Mouse (Mus musculus) heart, postnatal 0 days (tissue): ENCODE data around the gene Serpini2. TPM values are rescaled to one million over a fixed set of nuclear protein-coding genes. Genes with fewer than 3 reads are reported as not detected.
"Not testable (repeated sequence)": the region's sequence is repeated elsewhere in the genome, so short reads cannot be mapped to it uniquely, and the experiment has no call there.

Experiments used
- ATAC-seq: fragments of 200-750 bp; cut with Nextera tagmentation; 2 replicates; pipeline ENCODE4 v1.8.0; 2017; ENCODE audit warnings: low read depth, moderate number of reproducible peaks, moderate library complexity; ENCODE audit not compliant: insufficient read depth
- DNase-seq: peaks from one replicate; pipeline ENCODE4 v3.0.0-alpha.2; 2016; ENCODE audit warnings: low spot score
- H3K27ac ChIP-seq: fragments of 300-500 bp; sonication (generic); 2 replicates; pipeline ENCODE4 v1.5.1; 2014; ENCODE audit warnings: low read depth, mild to moderate bottlenecking
- H3K27me3 ChIP-seq: fragments of 300-500 bp; sonication (generic); 2 replicates; pipeline ENCODE4 v1.6.1; 2014; ENCODE audit warnings: low read length, mixed read lengths; ENCODE audit not compliant: control insufficient read depth, insufficient read depth
- H3K36me3 ChIP-seq: fragments of 300-500 bp; sonication (generic); replicated peaks from 2 replicates; pipeline ENCODE4 v1.6.1; 2014; ENCODE audit warnings: low read length, mixed read lengths; ENCODE audit not compliant: control insufficient read depth, insufficient read depth
- H3K4me1 ChIP-seq: fragments of 300-500 bp; sonication (generic); 2 replicates; pipeline ENCODE4 v1.6.1; 2014; ENCODE audit warnings: antibody characterized with exemption; ENCODE audit not compliant: control insufficient read depth, insufficient read depth
- H3K4me2 ChIP-seq: fragments of 300-500 bp; sonication (generic); 2 replicates; pipeline ENCODE4 v1.6.1; 2014; ENCODE audit warnings: low read depth, mild to moderate bottlenecking, low read length, moderate library complexity
- H3K4me3 ChIP-seq: fragments of 300-500 bp; sonication (generic); 2 replicates; pipeline ENCODE4 v1.5.1; 2014; ENCODE audit warnings: low read depth, low read length
- H3K9ac ChIP-seq: fragments of 300-500 bp; sonication (generic); replicated peaks from 2 replicates; pipeline ENCODE4 v1.6.1; 2014; ENCODE audit warnings: low read depth, low read length, mixed read lengths
- H3K9me3 ChIP-seq: fragments of 300-500 bp; sonication (generic); replicated peaks from 2 replicates; pipeline ENCODE4 v1.6.1; 2016; ENCODE audit warnings: low read length; ENCODE audit not compliant: control insufficient read depth
- CTCF ChIP-seq: IDR thresholded peaks from 2 replicates; pipeline ENCODE4 v1.5.1; 2016; ENCODE audit warnings: antibody characterized with exemption, control low read depth, low read depth
- EP300 ChIP-seq: IDR thresholded peaks from 2 replicates; pipeline ENCODE4 v1.6.1; 2016; ENCODE audit warnings: antibody characterized with exemption, low read depth
- WGBS: fragments of 180-500 bp; shearing (Covaris S2); extraction: QIAGEN DNeasy Blood & Tissue Kit; methylation state at CpG from one replicate; pipeline ENCODE4 v1.1.7; 2014; 5-methylcytosine and 5-hydroxymethylcytosine counted together
- polyA plus RNA-seq: library from polyadenylated mRNA; unstranded; fragments of >200 nt; fragmentation: Nextera tagmentation; extraction: Ambion mirVana; gene quantifications from 2 replicates; pipeline ENCODE4 v1.2.1, GENCODE M21; 2015
- total RNA-seq: library from RNA; depleted of rRNA; stranded (reverse); fragments of >200 nt; gene quantifications from 2 replicates; pipeline ENCODE4 v1.2.3, GENCODE M21; 2014; ENCODE audit warnings: low replicate concordance; rRNA removed

The Serpini2 gene
- total RNA-seq (not detected in 2 replicates), polyA plus RNA-seq (not detected in 2 replicates)

DNA sequence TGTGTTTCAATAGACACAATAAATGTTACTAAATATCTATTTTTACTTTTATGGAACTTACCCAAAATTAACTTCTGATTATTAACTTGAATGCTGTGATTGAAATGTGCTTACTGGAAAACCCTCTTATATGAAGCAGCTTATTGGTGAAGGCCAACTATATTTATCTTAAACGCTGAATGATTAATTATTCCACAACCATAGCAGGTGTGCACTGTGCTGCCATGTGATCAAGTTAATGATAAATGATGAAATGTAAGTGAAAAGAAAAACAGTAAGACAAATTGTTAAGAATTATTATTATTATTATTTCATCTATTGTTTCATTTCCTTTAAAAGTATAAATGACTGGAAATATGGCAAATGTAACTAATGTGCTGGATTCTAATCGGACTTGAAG lies at the start of gene Serpini2:
TSS of gene Serpini2 (minus strand) at position 101 of the 400 bp plus-strand sequence.
- Histone ChIP-seq H3K9me3 (no peaks in the 10 kb centered on the region), H3K4me3 (no peak within 1 kb of the TSS), H3K4me1 (no peaks in the 10 kb centered on the region), H3K36me3 (no peaks in the 10 kb centered on the region), H3K9ac (no peak within 1 kb of the TSS), H3K4me2 (no peak within 1 kb of the TSS), H3K27ac (no peak within 1 kb of the TSS), H3K27me3 (no peaks in the 10 kb centered on the region)
- WGBS = 68% methylated on average over 2 of the region's 2 CpGs
- ATAC-seq = no peak
- DNase-seq = no peak
- TF ChIP-seq CTCF (no peak), EP300 (no peak)

DNA sequence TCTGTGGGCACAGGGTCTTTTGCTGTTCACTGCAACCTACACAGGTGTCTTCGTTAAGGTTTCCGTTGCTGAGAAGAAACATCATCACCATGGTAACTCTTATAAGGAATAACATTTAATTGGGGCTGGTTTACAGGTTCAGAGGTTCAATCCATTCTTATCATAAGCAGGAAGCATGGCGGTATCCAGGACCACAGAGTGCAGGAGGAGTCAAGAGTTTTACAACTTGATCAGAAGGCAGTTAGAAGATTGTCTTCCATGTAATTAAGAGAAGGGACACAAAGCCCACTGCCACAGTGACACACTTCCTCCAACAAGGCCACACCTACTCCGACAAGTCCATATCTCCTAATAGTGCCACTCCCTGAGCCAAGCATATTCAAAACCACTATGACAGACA lies 39.0 kb upstream of the Serpini2 start:
- DNase-seq (no peak), ATAC-seq (no peak)
- H3K27me3 ChIP-seq = no peaks in the 10 kb centered on the region
- no peaks in the 10 kb centered on the region for H3K36me3 ChIP-seq
- H3K9me3 ChIP-seq = no peaks in the 10 kb centered on the region
- H3K4me3 ChIP-seq = no peak overlapping the region
- no peak overlapping the region for H3K9ac ChIP-seq
- WGBS = 81% methylated on average over 4 of the region's 4 CpGs
- TF ChIP-seq EP300 (no peak), CTCF (no peak)
- no peak overlapping the region for H3K4me2 ChIP-seq
- no peaks in the 10 kb centered on the region for H3K4me1 ChIP-seq
- H3K27ac ChIP-seq = no peak overlapping the region

DNA sequence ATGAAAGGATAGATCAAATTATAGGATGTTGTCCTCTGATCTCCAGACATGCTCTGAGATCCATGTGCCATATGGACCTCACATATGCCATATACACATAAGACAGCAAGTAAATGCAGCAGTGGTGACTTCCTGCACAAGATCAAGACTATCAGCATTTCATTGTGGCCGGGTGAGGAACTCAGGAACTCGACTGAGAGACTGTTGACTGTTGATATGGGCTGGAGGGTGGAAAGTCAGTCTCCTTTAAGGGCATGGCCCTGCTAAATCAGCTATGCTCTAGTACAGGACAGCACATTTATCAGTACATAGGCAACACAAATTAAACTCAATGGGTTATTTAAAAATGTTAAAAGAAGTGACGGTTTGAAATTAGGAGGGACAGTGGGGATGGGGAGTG lies 38.4 kb upstream of the Serpini2 start:
- no peak overlapping the region for H3K4me2 ChIP-seq
- no peaks in the 10 kb centered on the region for H3K36me3 ChIP-seq
- no peaks in the 10 kb centered on the region for H3K4me1 ChIP-seq
- DNase-seq (no peak), ATAC-seq (no peak)
- H3K27ac ChIP-seq = no peak overlapping the region
- H3K27me3 ChIP-seq = no peaks in the 10 kb centered on the region
- TF ChIP-seq EP300 (no peak), CTCF (no peak)
- no peak overlapping the region for H3K9ac ChIP-seq
- WGBS = 35% methylated on average over 3 of the region's 3 CpGs
- H3K9me3 ChIP-seq = no peaks in the 10 kb centered on the region
- H3K4me3 ChIP-seq = no peak overlapping the region

DNA sequence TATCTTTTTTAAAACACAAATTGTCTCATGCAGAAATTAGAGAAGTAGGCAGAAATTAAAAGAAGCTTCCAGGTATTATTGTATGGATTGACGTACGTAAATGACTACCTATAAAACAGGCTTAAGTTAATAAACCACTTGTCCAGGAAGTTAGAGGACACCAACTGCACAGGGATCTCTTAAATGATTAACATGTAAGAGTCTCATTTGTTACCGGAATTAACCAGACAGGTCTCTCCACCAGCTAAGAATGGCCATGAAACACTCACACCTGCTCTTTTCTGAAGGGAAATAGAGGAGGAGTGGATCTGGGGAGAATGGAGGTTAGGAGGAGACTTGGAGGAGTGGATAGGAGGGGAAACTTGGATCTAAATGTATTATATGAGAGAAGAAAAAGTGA lies 35.7 kb upstream of the Serpini2 start:
- no peak overlapping the region for H3K4me2 ChIP-seq
- DNase-seq (no peak), ATAC-seq (no peak)
- H3K4me1 ChIP-seq = no peaks in the 10 kb centered on the region
- no peak for TF ChIP-seq CTCF
- no peak overlapping the region for H3K9ac ChIP-seq
- no peaks in the 10 kb centered on the region for H3K27me3 ChIP-seq
- no peak overlapping the region for H3K27ac ChIP-seq
- H3K9me3 ChIP-seq = no peaks in the 10 kb centered on the region
- no peak overlapping the region for H3K4me3 ChIP-seq
- 87% methylated on average over 3 of the region's 3 CpGs for WGBS
- H3K36me3 ChIP-seq = no peaks in the 10 kb centered on the region

DNA sequence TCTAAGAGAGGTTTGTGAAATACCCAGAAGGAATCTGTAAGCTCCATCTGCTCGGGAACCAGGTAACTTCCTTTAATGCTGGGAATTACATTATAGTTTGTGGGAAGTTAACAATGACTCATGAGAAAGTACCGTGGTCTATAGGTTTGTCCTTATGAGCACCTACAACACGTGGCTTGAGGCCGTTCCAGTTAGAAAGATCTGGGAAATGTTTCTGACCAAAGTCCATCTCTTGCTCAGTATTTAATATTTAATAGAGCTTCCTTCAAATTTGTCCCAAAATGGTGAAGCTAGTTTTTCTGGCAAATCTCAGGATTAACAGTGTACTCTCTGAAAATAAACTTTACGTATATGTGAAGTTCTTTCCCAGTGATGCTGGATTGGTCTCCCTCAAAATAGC lies 34.7 kb upstream of the Serpini2 start:
- no peak for TF ChIP-seq EP300
- TF ChIP-seq CTCF = no peak
- no peaks in the 10 kb centered on the region for H3K9me3 ChIP-seq
- no peak overlapping the region for H3K27ac ChIP-seq
- no peak overlapping the region for H3K9ac ChIP-seq
- H3K36me3 ChIP-seq = no peaks in the 10 kb centered on the region
- H3K27me3 ChIP-seq = no peaks in the 10 kb centered on the region
- 84% methylated on average over 5 of the region's 5 CpGs for WGBS
- no peak for ATAC-seq
- no peaks in the 10 kb centered on the region for H3K4me1 ChIP-seq
- no peak for DNase-seq
- H3K4me3 ChIP-seq = no peak overlapping the region
- H3K4me2 ChIP-seq = no peak overlapping the region

DNA sequence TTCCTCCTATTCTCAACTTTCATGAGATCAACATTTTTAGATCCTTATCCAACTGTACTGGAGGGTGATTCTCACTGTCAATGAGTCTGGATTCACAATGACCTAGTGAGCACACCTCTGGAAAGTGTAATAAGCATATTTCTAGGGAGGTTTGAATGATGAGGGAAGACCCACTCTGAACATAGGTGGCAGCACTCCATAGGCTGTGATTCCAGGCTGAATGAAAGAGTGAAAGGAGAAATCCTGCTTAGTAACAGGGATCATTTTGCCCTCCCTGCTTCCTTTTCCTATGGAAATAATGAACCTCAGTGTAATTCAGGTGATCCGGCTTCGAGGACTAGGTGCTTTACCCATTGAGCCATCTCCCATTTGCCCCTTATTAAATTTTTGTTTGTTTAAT lies 31.2 kb upstream of the Serpini2 start:
- peak; percentile 26; the same call in 1 of the 2 replicates for TF ChIP-seq CTCF
- no peak for TF ChIP-seq EP300
- H3K4me2 ChIP-seq = no peak overlapping the region
- H3K9ac ChIP-seq = no peak overlapping the region
- no peak overlapping the region for H3K4me3 ChIP-seq
- no peak overlapping the region for H3K27ac ChIP-seq
- no peaks in the 10 kb centered on the region for H3K27me3 ChIP-seq
- H3K9me3 ChIP-seq = no peaks in the 10 kb centered on the region
- WGBS = 91% methylated on average over 2 of the region's 2 CpGs
- DNase-seq (no peak), ATAC-seq (no peak)
- no peaks in the 10 kb centered on the region for H3K4me1 ChIP-seq
- no peaks in the 10 kb centered on the region for H3K36me3 ChIP-seq

DNA sequence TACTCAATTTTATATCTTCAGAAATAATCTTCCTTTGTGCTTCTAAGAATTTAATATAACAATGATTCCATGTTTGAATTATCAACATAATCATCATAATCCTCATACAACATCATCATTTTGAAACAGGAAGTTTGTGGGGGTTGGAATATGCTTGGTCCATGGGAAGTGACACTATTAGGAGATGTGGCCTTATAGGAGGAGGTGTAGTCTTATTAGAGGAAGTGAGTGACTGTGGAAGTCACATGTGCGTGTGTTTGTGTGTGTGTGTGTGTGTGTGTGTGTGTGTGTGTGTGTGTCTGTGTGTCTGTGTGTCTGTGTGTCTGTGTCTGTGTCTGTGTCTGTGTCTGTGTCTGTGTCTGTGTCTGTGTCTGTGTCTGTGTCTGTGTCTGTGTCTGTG lies 29.6 kb upstream of the Serpini2 start:
- 50% methylated on average over 1 of the region's 1 CpGs for WGBS
- H3K4me1 ChIP-seq, ATAC-seq, H3K27ac ChIP-seq, H3K4me3 ChIP-seq, H3K4me2 ChIP-seq, H3K27me3 ChIP-seq, DNase-seq, H3K36me3 ChIP-seq, H3K9ac ChIP-seq, H3K9me3 ChIP-seq: not testable (repeated sequence)
